Mouse (Mus musculus) midbrain, embryonic 16.5 days (tissue): Measurements from ENCODE around the gene Spin1. TPM values are rescaled to one million over a fixed set of nuclear protein-coding genes. Genes with fewer than 3 reads are reported as not detected.
"Not testable (repeated sequence)": the region's sequence is repeated elsewhere in the genome, so short reads cannot be mapped to it uniquely, and the experiment has no call there.

Source experiments
- ATAC-seq: fragments of 200-750 bp; cut with Nextera tagmentation; 2 replicates; pipeline ENCODE4 v1.8.0; 2017; ENCODE audit warnings: moderate TSS enrichment
- H3K27ac ChIP-seq: fragments of 300-500 bp; sonication (generic); 2 replicates; pipeline ENCODE4 v1.5.1; 2014; ENCODE audit warnings: mild to moderate bottlenecking, low read length, mixed read lengths
- H3K27me3 ChIP-seq: fragments of 300-500 bp; sonication (generic); 2 replicates; pipeline ENCODE4 v1.6.1; 2014; ENCODE audit warnings: low read depth, low read length, mixed read lengths; ENCODE audit not compliant: control insufficient read depth, insufficient read depth
- H3K36me3 ChIP-seq: fragments of 300-500 bp; sonication (generic); 2 replicates; pipeline ENCODE4 v1.6.1; 2014; ENCODE audit warnings: mild to moderate bottlenecking, low read length, moderate library complexity, mixed read lengths; ENCODE audit not compliant: control insufficient read depth, insufficient read depth
- H3K4me1 ChIP-seq: fragments of 300-500 bp; sonication (generic); 2 replicates; pipeline ENCODE4 v1.6.1; 2014; ENCODE audit warnings: mild to moderate bottlenecking, low read length, mixed read lengths; ENCODE audit not compliant: control insufficient read depth, insufficient read depth
- H3K4me2 ChIP-seq: fragments of 300-500 bp; sonication (generic); 2 replicates; pipeline ENCODE4 v1.6.1; 2014; ENCODE audit warnings: mild to moderate bottlenecking, low read length, mixed read lengths
- H3K4me3 ChIP-seq: fragments of 300-500 bp; sonication (generic); 2 replicates; pipeline ENCODE4 v1.5.1; 2014; ENCODE audit warnings: low read depth, mild to moderate bottlenecking, low read length, moderate library complexity, mixed read lengths
- H3K9ac ChIP-seq: fragments of 300-500 bp; sonication (generic); 2 replicates; pipeline ENCODE4 v1.6.1; 2014; ENCODE audit warnings: low read depth, low read length, mixed read lengths
- H3K9me3 ChIP-seq: fragments of 300-500 bp; sonication (generic); replicated peaks from 2 replicates; pipeline ENCODE4 v1.6.1; 2014; ENCODE audit warnings: mild to moderate bottlenecking, low read length, mixed read lengths; ENCODE audit not compliant: control insufficient read depth, poor library complexity, severe bottlenecking
- WGBS: fragments of 180-500 bp; shearing (Covaris S2); extraction: QIAGEN DNeasy Blood & Tissue Kit; methylation state at CpG from one replicate; pipeline ENCODE4 v1.1.7; 2014; 5-methylcytosine and 5-hydroxymethylcytosine counted together
- polyA plus RNA-seq: library from polyadenylated mRNA; unstranded; fragments of >200 nt; fragmentation: Nextera tagmentation; extraction: Ambion mirVana; gene quantifications from 2 replicates; pipeline ENCODE4 v1.2.1, GENCODE M21; 2015

Spin1 gene
- polyA plus RNA-seq, 1 experiment from 2014 or later = 181 TPM

GRCm38 (mm10) chr13:51072917-51073843 lies 27.5 kb upstream of the Spin1 start:
- no peak overlapping the region for H3K27ac ChIP-seq
- no peak overlapping the region for H3K4me2 ChIP-seq
- H3K4me3 ChIP-seq = no peak overlapping the region
- ATAC-seq = no peak
- H3K9me3 ChIP-seq = no peaks in the 10 kb centered on the region
- WGBS = 88% methylated on average over 16 of the region's 16 CpGs
- H3K9ac ChIP-seq = no peak overlapping the region
- H3K36me3 ChIP-seq = no peaks in the 10 kb centered on the region
- H3K27me3 ChIP-seq = no peaks in the 10 kb centered on the region
- H3K4me1 ChIP-seq = no peaks in the 10 kb centered on the region

GRCm38 (mm10) chr13:51074081-51074680 lies 26.5 kb upstream of the Spin1 start:
- Histone ChIP-seq H3K36me3 (no peaks in the 10 kb centered on the region), H3K27me3 (no peaks in the 10 kb centered on the region), H3K4me3 (no peak overlapping the region), H3K4me2 (no peak overlapping the region), H3K9me3 (no peaks in the 10 kb centered on the region), H3K4me1 (no peaks in the 10 kb centered on the region), H3K9ac (no peak overlapping the region), H3K27ac (no peak overlapping the region)
- ATAC-seq = no peak
- 69% methylated on average over 6 of the region's 6 CpGs for WGBS

DNA sequence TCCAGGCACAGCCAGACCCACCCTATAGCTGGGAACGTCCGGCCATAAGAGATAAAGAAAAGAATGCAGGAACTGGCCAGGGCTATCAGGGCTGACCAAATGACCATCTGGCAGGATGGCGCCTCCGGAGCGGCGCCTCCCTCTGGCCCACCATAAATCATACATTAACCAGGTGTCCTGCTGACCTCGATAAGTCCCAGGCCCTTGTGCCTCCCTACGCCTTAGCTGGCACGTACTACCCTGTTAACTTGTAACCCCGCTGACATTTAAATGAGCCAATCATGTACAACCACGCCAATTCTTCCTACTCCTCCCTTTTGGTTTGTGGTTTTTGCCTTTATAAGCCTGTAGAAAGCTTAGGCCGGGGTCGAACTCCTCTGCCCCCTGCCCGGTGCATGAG lies 24.5 kb upstream of the Spin1 start:
- 98% methylated on average over 14 of the region's 14 CpGs for WGBS
- H3K36me3 ChIP-seq, ATAC-seq, H3K27me3 ChIP-seq, H3K9me3 ChIP-seq, H3K4me3 ChIP-seq, H3K9ac ChIP-seq, H3K4me1 ChIP-seq, H3K27ac ChIP-seq, H3K4me2 ChIP-seq: not testable (repeated sequence)

GRCm38 (mm10) chr13:51078586-51078985 lies 22.1 kb upstream of the Spin1 start:
- not testable (repeated sequence) for H3K4me2 ChIP-seq, H3K9ac ChIP-seq, ATAC-seq, H3K27ac ChIP-seq, H3K27me3 ChIP-seq, H3K4me1 ChIP-seq, H3K36me3 ChIP-seq, H3K9me3 ChIP-seq, H3K4me3 ChIP-seq
- 92% methylated on average over 1 of the region's 1 CpGs for WGBS

DNA sequence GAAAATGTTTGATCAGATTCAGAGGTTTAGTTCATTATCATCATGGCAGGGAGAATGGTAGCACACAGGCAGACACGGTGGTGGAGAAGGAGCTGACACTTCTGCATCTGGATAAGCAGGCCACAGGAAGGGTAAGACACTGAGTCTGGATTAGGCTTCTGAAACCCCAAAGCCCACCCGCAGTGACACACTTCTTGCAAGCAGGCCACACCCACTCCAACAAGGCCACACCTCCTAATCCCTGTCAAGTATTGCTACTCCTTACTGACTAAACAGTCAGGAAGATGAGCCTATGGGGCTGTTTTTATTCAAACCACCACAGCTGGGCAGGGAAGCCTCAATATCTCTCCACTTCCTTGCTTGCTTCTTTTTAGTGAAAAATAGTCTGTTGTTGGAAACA lies 19.9 kb upstream of the Spin1 start:
- H3K4me1 ChIP-seq = no peaks in the 10 kb centered on the region
- H3K27me3 ChIP-seq = no peaks in the 10 kb centered on the region
- no peak overlapping the region for H3K27ac ChIP-seq
- no peaks in the 10 kb centered on the region for H3K36me3 ChIP-seq
- no peak overlapping the region for H3K4me2 ChIP-seq
- H3K4me3 ChIP-seq = no peak overlapping the region
- ATAC-seq = no peak
- no peak overlapping the region for H3K9ac ChIP-seq
- H3K9me3 ChIP-seq = no peaks in the 10 kb centered on the region
- WGBS = 64% methylated on average over 2 of the region's 2 CpGs

DNA sequence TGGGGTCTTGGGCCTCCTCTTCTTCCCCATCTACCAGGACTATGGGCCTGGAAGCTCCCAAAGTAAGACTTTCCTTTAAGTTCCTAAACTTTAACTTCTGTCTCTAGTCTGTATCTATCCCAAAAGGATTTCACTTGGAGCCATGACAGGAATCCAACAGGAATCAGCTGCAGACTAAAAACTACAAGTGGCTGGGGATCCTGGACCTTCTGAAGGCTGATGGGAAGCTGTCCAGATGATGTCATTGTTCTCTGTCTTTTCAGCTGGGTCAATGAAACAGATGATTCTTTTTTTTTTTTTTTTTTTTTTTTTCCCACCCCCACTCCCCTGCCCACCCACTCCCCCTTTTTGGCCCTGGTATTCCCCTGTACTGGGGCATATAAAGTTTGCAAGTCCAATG lies 16.4 kb upstream of the Spin1 start:
- no peaks in the 10 kb centered on the region for H3K36me3 ChIP-seq
- H3K4me1 ChIP-seq = no peaks in the 10 kb centered on the region
- no peak overlapping the region for H3K27ac ChIP-seq
- H3K27me3 ChIP-seq = no peaks in the 10 kb centered on the region
- ATAC-seq = no peak
- H3K4me2 ChIP-seq = no peak overlapping the region
- no peaks in the 10 kb centered on the region; the same call in none of the 2 replicates for H3K9me3 ChIP-seq
- H3K4me3 ChIP-seq = no peak overlapping the region
- H3K9ac ChIP-seq = no peak overlapping the region

GRCm38 (mm10) chr13:51085941-51086340 lies 14.7 kb upstream of the Spin1 start:
- 92% methylated on average over 11 of the region's 11 CpGs for WGBS

DNA sequence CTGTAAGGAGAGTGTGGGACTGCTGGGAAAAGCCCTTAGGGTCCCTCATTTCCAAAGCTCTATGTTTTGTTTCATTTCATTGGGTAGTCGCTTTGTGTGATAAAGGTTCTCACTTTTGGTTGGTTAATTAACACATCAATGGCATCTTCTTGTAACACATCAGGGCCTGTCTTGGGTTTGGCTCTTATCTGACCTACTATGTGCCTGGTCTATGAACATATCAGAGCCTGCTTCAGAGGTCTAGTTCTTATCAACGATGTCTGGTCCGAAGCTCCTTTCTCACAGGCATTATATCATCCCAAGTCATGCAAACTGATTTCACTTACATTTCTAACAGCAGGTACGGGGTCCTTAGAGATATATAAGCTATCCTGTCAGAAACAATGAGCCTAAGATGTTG lies 13.4 kb upstream of the Spin1 start:
- WGBS = 88% methylated on average over 4 of the region's 4 CpGs
- ATAC-seq = no peak
- Histone ChIP-seq H3K4me1 (no peaks in the 10 kb centered on the region), H3K27ac (no peak overlapping the region), H3K4me2 (no peak overlapping the region), H3K9ac (no peak overlapping the region), H3K27me3 (no peaks in the 10 kb centered on the region), H3K36me3 (no peaks in the 10 kb centered on the region), H3K9me3 (no peaks in the 10 kb centered on the region; the same call in none of the 2 replicates), H3K4me3 (no peak overlapping the region)

More at GRCm38 (mm10) chr13:51085941-51086340, 14.7 kb upstream of the Spin1 start:
- H3K4me2 ChIP-seq = no peak overlapping the region
- no peaks in the 10 kb centered on the region for H3K27me3 ChIP-seq
- no peaks in the 10 kb centered on the region; the same call in none of the 2 replicates for H3K9me3 ChIP-seq
- no peak for ATAC-seq
- no peaks in the 10 kb centered on the region for H3K4me1 ChIP-seq
- H3K36me3 ChIP-seq = no peaks in the 10 kb centered on the region
- H3K27ac ChIP-seq = no peak overlapping the region
- H3K4me3 ChIP-seq = no peak overlapping the region
- H3K9ac ChIP-seq = no peak overlapping the region

DNA sequence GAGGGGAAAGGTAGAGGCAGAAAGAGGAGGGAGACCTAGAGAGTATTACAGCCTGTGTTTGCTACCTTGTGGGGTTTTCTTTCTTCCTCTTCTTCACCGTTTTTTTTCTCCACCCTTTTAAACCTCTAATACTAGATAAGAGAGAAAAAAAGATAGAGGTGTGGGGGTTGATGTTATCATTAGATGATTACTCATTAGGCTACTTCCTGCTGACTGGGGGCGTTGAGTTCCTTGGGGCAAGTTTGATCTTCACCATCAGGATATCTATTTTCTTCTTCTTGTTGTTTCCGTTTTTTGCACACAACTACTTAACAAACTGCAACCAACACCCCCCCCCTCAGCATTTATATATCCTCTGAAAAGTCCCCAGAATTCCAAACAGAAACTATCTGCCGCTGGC lies 12.5 kb upstream of the Spin1 start:
- no peak overlapping the region for H3K4me3 ChIP-seq
- H3K36me3 ChIP-seq = no peaks in the 10 kb centered on the region
- no peaks in the 10 kb centered on the region for H3K4me1 ChIP-seq
- H3K27me3 ChIP-seq = no peaks in the 10 kb centered on the region
- no peaks in the 10 kb centered on the region; the same call in none of the 2 replicates for H3K9me3 ChIP-seq
- H3K4me2 ChIP-seq = no peak overlapping the region
- 88% methylated on average over 4 of the region's 4 CpGs for WGBS
- ATAC-seq = no peak
- H3K27ac ChIP-seq = no peak overlapping the region
- H3K9ac ChIP-seq = no peak overlapping the region
